Mouse (Mus musculus) 3T3-L1 (cell line): Measurements from ENCODE around the gene Ankrd54.
A peak's percentile ranks its signal among the peaks of the same experiment; 100 is the strongest.
"Not testable (repeated sequence)": the region's sequence is repeated elsewhere in the genome, so short reads cannot be mapped to it uniquely, and the experiment has no call there.

ENCODE experiments used
- DNase-seq: peaks from one replicate; pipeline ENCODE4 v3.0.0-alpha.2; 2015; ENCODE audit warnings: low read depth, low spot score

The Ankrd54 gene

GRCm38 (mm10) chr15:79042721-79043491 lies 19.8 kb downstream of the Ankrd54 start:
- no peak for DNase-seq

- DNase-seq = no peak
Observed at GRCm38 (mm10) chr15:79041585-79041984, 21.1 kb downstream of the Ankrd54 start, which contains the start of gene Galr3. Galr3 (plus strand) TSS chr15:79041885.

- no peak for DNase-seq
Observed at GRCm38 (mm10) chr15:79040501-79041416, 21.9 kb downstream of the Ankrd54 start.

GRCm38 (mm10) chr15:79038853-79039252 lies 23.8 kb downstream of the Ankrd54 start:
- peak; percentile 84 for DNase-seq

GRCm38 (mm10) chr15:79038331-79038730 lies 24.4 kb downstream of the Ankrd54 start:
- DNase-seq = no peak

GRCm38 (mm10) chr15:79037913-79038328 lies 24.8 kb downstream of the Ankrd54 start:
- peak; percentile 76 for DNase-seq

GRCm38 (mm10) chr15:79031908-79032307 lies 30.8 kb downstream of the Ankrd54 start:
- DNase-seq = not testable (repeated sequence)

GRCm38 (mm10) chr15:79030551-79031435 lies 31.9 kb downstream of the Ankrd54 start:
- DNase-seq = peak; percentile 95

GRCm38 (mm10) chr15:79029519-79030241 lies 33.0 kb downstream of the Ankrd54 start:
- peak; percentile 63 for DNase-seq

- DNase-seq = peak; percentile 43
Observed at GRCm38 (mm10) chr15:79028823-79029484, 33.7 kb downstream of the Ankrd54 start.

- DNase-seq = peak; percentile 86
Observed at GRCm38 (mm10) chr15:79028237-79028738, 34.4 kb downstream of the Ankrd54 start, which contains the start of gene H1f0. H1f0 (plus strand) TSS chr15:79028450.

- DNase-seq = no peak
Observed at GRCm38 (mm10) chr15:79027291-79028205, 35.1 kb downstream of the Ankrd54 start.

GRCm38 (mm10) chr15:79026511-79027290 lies 36.0 kb downstream of the Ankrd54 start:
- no peak for DNase-seq

- no peak for DNase-seq
Observed at GRCm38 (mm10) chr15:79025687-79026308, 36.9 kb downstream of the Ankrd54 start.

GRCm38 (mm10) chr15:79023366-79023765 lies 39.3 kb downstream of the Ankrd54 start:
- DNase-seq = no peak

- DNase-seq = no peak
Observed at GRCm38 (mm10) chr15:79022671-79023230, 39.9 kb downstream of the Ankrd54 start.

- peak; percentile 49 for DNase-seq
Observed at GRCm38 (mm10) chr15:79018886-79019285, 43.8 kb downstream of the Ankrd54 start.
